Mouse (Mus musculus) forebrain, embryonic 10.5 days (tissue): Measurements from ENCODE around the gene Fshb. TPM values are rescaled to one million over a fixed set of nuclear protein-coding genes. Genes with fewer than 3 reads are reported as not detected.

Experiments used
- DNase-seq: peaks from one replicate; pipeline ENCODE4 v3.0.0-alpha.2; 2017; ENCODE audit warnings: low spot score; ENCODE audit errors: extremely low spot score
- H3K27ac ChIP-seq: fragments of 300-500 bp; sonication (generic); 2 replicates; pipeline ENCODE4 v1.5.1; 2016; ENCODE audit warnings: mild to moderate bottlenecking
- H3K27me3 ChIP-seq: fragments of 300-500 bp; sonication (generic); 2 replicates; pipeline ENCODE4 v1.6.1; 2016; ENCODE audit warnings: mild to moderate bottlenecking; ENCODE audit not compliant: poor library complexity, severe bottlenecking
- H3K36me3 ChIP-seq: fragments of 300-500 bp; sonication (generic); replicated peaks from 2 replicates; pipeline ENCODE4 v1.6.1; 2016; ENCODE audit warnings: mild to moderate bottlenecking, moderate library complexity
- H3K4me1 ChIP-seq: fragments of 300-500 bp; sonication (generic); 2 replicates; pipeline ENCODE4 v1.6.1; 2016
- H3K4me3 ChIP-seq: fragments of 300-500 bp; sonication (generic); 2 replicates; pipeline ENCODE4 v1.5.1; 2016; ENCODE audit warnings: mild to moderate bottlenecking, moderate library complexity
- H3K9me3 ChIP-seq: fragments of 300-500 bp; sonication (generic); 2 replicates; pipeline ENCODE4 v1.6.1; 2016; ENCODE audit warnings: mild to moderate bottlenecking, moderate library complexity
- WGBS: fragments of 180-500 bp; shearing (Covaris S2); methylation state at CpG from one replicate; pipeline ENCODE4 v1.1.7; 2016; 5-methylcytosine and 5-hydroxymethylcytosine counted together
- polyA plus RNA-seq: library from polyadenylated mRNA; unstranded; fragments of >200 nt; fragmentation: Nextera tagmentation; extraction: Ambion mirVana; gene quantifications from 2 replicates; pipeline ENCODE4 v1.2.1, GENCODE M21; 2016

Fshb gene
- polyA plus RNA-seq, 1 experiment from 2014 or later: not detected

GRCm38 (mm10) chr2:107006378-107006777, 53.1 kb downstream of the Fshb start:
- Histone ChIP-seq H3K4me3 (no peak overlapping the region), H3K4me1 (no peaks in the 10 kb centered on the region), H3K36me3 (no peaks in the 10 kb centered on the region), H3K27me3 (no peaks in the 10 kb centered on the region), H3K9me3 (no peaks in the 10 kb centered on the region), H3K27ac (no peak overlapping the region)
- no peak for DNase-seq
- 84% methylated on average over 3 of the region's 3 CpGs for WGBS

Other genes starting within 250 kb of the Fshb start
- gene Arl14ep, start 85.2 kb downstream of the Fshb start, polyA plus RNA-seq: 51.5 and 53.1 TPM in 2 replicates
- gene Kcna4, start 231.0 kb upstream of the Fshb start, polyA plus RNA-seq: 0.02 and 0.05 TPM in 2 replicates